Mouse (Mus musculus) embryo, embryonic 11.5 days (tissue): ENCODE data around the gene Rtl8c.
"Not testable (repeated sequence)": the region's sequence is repeated elsewhere in the genome, so short reads cannot be mapped to it uniquely, and the experiment has no call there.

Experiments
- DNase-seq: peaks from one replicate; pipeline ENCODE4 v3.0.0-alpha.2; 2012; ENCODE audit warnings: low read depth, low spot score

Rtl8c gene

GRCm38 (mm10) chrX:53607242-53608121, at the start of gene Rtl8c:
Rtl8c (plus strand) TSS chrX:53608032.
- DNase-seq, result peak; percentile 32

- DNase-seq, result no peak
Observed at GRCm38 (mm10) chrX:53579311-53579710, 28.5 kb upstream of the Rtl8c start.

GRCm38 (mm10) chrX:53581407-53581806, 26.4 kb upstream of the Rtl8c start:
- not testable (repeated sequence) for DNase-seq

GRCm38 (mm10) chrX:53583404-53583803, 24.4 kb upstream of the Rtl8c start:
- not testable (repeated sequence) for DNase-seq

GRCm38 (mm10) chrX:53599993-53600392, 7.8 kb upstream of the Rtl8c start:
- not testable (repeated sequence) for DNase-seq

GRCm38 (mm10) chrX:53606176-53606575, 1.7 kb upstream of the Rtl8c start:
- not testable (repeated sequence) for DNase-seq

- DNase-seq, result no peak
Observed at GRCm38 (mm10) chrX:53608122-53608813, 436 bp downstream of the Rtl8c start.

- not testable (repeated sequence) for DNase-seq
Observed at GRCm38 (mm10) chrX:53608879-53609278, 1.0 kb downstream of the Rtl8c start, which contains the start of gene Gm14597. Gm14597 (minus strand) TSS chrX:53608979.

GRCm38 (mm10) chrX:53610571-53610970, 2.7 kb downstream of the Rtl8c start:
- DNase-seq, result peak; percentile 41

GRCm38 (mm10) chrX:53611395-53611794, 3.6 kb downstream of the Rtl8c start:
- not testable (repeated sequence) for DNase-seq

- not testable (repeated sequence) for DNase-seq
Observed at GRCm38 (mm10) chrX:53638107-53638506, 30.3 kb downstream of the Rtl8c start.

GRCm38 (mm10) chrX:53642604-53642979, 34.8 kb downstream of the Rtl8c start:
- not testable (repeated sequence) for DNase-seq

- peak; percentile 63 for DNase-seq
Observed at GRCm38 (mm10) chrX:53642980-53643961, 35.4 kb downstream of the Rtl8c start, which contains the start of gene Rtl8a. Rtl8a (minus strand) TSS chrX:53643682.

- no peak for DNase-seq
Observed at GRCm38 (mm10) chrX:53645885-53646284, 38.1 kb downstream of the Rtl8c start.

GRCm38 (mm10) chrX:53652917-53653316, 45.1 kb downstream of the Rtl8c start:
- not testable (repeated sequence) for DNase-seq
